Mouse (Mus musculus) macrophage (primary cell): ENCODE measurements around the gene Sbk2. TPM values are rescaled to one million over a fixed set of nuclear protein-coding genes. Genes with fewer than 3 reads are reported as not detected.

ENCODE experiments used
- H3K27ac ChIP-seq: fragments of 350-480 bp; formaldehyde crosslinking; 2 replicates; pipeline ENCODE4 v1.9.0; 2021
- H3K36me3 ChIP-seq: fragments of 350-480 bp; formaldehyde crosslinking; 2 replicates; pipeline ENCODE4 v1.9.0; 2021; ENCODE audit errors: inconsistent target
- H3K4me3 ChIP-seq: fragments of 350-480 bp; formaldehyde crosslinking; 2 replicates; pipeline ENCODE4 v1.9.0; 2021; ENCODE audit errors: inconsistent target
- H3K79me2 ChIP-seq: fragments of 350-480 bp; formaldehyde crosslinking; 2 replicates; pipeline ENCODE4 v1.9.0; 2021; ENCODE audit errors: inconsistent target
- WGBS: methylation state at CpG from one replicate; pipeline ENCODE4 v1.1.7; 2026; ENCODE audit warnings: inconsistent platforms; ENCODE audit not compliant: missing documents; 5-methylcytosine and 5-hydroxymethylcytosine counted together
- polyA plus RNA-seq: library from polyadenylated mRNA; stranded (reverse); fragments of 250-400 nt; gene quantifications from 3 replicates; pipeline ENCODE4 v1.2.4, GENCODE M21; 2018; ENCODE audit warnings: inconsistent platforms

The Sbk2 gene
- polyA plus RNA-seq, 1 experiment from 2014 or later, result 1.1 TPM

DNA sequence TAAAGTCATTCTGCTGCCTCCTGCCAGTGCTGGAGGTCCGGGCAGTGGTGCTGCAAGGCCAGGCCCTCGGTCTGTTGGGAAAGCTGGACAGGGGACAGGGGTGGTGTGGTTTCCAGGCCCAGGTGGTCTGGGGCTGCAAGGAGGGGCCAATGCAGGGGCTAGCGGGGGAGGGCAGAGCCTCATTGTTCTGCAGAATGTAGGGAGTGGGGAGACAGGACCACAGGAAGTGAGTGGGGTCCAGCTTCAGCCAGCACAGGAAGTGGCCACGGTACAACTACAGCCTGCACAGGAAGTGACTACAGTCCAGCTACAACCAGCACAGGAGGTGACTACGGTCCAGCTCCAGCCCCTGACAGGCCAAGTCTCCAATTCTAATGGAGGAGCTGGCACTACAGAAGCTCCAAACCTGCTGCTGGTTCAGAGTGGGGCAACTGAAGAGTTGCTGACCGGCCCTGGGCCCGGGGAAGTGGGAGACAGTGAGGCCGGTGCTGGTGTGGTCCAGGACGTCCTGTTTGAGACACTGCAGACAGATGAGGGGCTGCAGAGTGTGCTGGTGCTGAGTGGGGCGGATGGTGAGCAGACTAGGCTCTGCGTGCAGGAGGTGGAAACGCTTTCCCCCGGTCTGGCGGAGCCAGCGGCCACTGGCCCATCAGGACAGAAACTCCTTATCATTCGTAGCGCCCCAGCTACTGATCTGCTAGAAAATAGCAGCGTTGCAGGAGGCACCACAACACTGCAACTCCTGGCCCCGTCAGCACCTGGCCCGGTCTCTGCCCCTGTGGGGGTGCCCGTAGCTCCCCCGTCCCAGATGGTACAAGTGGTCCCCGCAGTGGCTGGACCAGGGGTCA is 43.0 kb downstream of the Sbk2 start:
- H3K36me3 ChIP-seq, result peaks cover 20% of the 10 kb centered on the region; the same call in 1 of the 2 replicates
- peaks cover 22% of the 10 kb centered on the region for H3K79me2 ChIP-seq
- no peak overlapping the region for H3K27ac ChIP-seq
- no peak overlapping the region for H3K4me3 ChIP-seq
- 59% methylated on average over 23 of the region's 23 CpGs for whole genome bisulfite sequencing

- H3K36me3 ChIP-seq, result peaks cover 20% of the 10 kb centered on the region; the same call in 1 of the 2 replicates
- H3K4me3 ChIP-seq, result no peak overlapping the region
- peaks cover 29% of the 10 kb centered on the region for H3K79me2 ChIP-seq
- 97% methylated on average over 17 of the region's 19 CpGs for WGBS
- no peak overlapping the region for H3K27ac ChIP-seq
These were observed 43.7 kb downstream of the Sbk2 start for GRCm38 (mm10) chr7:4920496-4920895.

- Histone ChIP-seq H3K27ac (no peak overlapping the region), H3K4me3 (no peak overlapping the region), H3K36me3 (peaks cover 20% of the 10 kb centered on the region; the same call in 1 of the 2 replicates), H3K79me2 (peaks cover 30% of the 10 kb centered on the region)
- WGBS, result 93% methylated on average over 21 of the region's 21 CpGs
These were observed 44.2 kb downstream of the Sbk2 start for GRCm38 (mm10) chr7:4919971-4920370.

DNA sequence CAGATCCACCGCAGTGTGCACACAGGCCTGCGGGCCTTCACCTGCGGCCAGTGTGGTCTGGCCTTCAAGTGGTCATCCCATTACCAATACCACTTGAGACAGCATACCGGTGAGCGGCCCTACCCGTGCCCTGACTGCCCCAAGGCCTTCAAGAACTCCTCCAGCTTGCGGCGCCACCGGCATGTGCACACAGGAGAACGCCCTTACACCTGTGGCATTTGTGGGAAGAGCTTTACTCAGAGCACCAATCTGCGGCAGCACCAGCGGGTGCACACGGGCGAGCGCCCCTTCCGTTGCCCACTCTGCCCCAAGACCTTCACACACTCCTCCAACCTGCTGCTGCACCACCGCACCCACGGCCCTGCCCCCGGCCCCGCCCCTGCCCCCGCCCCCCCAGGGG is 45.1 kb downstream of the Sbk2 start:
- peaks cover 20% of the 10 kb centered on the region; the same call in 1 of the 2 replicates for H3K36me3 ChIP-seq
- 96% methylated on average over 18 of the region's 21 CpGs for WGBS
- peaks cover 30% of the 10 kb centered on the region for H3K79me2 ChIP-seq
- no peak overlapping the region for H3K27ac ChIP-seq
- no peak overlapping the region for H3K4me3 ChIP-seq

DNA sequence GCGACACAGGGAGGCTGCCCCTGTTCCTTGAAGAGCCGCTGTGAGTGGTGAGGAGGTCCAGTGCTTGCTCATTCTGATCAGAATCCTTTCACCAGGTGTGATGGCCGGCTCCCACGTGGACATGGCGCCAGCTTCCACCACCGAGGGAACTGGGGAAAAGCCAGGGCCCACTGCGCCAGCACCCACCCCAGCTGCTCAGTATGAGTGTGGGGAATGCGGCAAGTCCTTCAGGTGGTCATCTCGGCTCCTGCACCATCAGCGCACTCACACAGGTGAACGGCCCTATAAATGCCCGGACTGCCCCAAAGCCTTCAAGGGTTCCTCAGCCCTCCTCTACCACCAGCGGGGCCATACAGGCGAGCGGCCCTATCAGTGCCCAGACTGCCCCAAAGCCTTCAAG is 45.5 kb downstream of the Sbk2 start:
- H3K4me3 ChIP-seq, result no peak overlapping the region
- H3K36me3 ChIP-seq, result peaks cover 20% of the 10 kb centered on the region; the same call in 1 of the 2 replicates
- peaks cover 30% of the 10 kb centered on the region for H3K79me2 ChIP-seq
- WGBS, result 91% methylated on average over 15 of the region's 15 CpGs
- H3K27ac ChIP-seq, result no peak overlapping the region

DNA sequence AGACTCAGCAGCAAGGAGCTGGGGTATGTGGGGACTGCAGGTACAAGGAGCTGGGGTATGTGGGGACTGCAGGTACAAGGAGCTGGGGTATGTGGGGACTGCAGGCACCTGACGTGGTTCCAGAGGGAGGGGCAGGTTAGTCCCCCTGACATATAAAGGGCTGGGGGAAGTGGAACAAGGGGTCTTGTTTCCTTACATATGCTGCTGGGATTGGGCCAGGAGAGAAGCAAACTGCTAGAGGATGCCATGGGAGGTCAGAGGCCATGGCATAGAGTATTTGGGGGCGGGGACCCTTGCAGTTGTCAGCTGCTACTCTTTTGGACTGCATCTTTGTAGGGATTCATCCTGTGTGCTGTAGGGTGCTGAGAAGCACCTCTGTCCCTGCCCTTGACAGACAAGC is 46.7 kb downstream of the Sbk2 start:
- WGBS, result 93% methylated on average over 2 of the region's 2 CpGs
- H3K79me2 ChIP-seq, result peaks cover 30% of the 10 kb centered on the region
- H3K36me3 ChIP-seq, result peaks cover 20% of the 10 kb centered on the region; the same call in 1 of the 2 replicates
- H3K27ac ChIP-seq, result no peak overlapping the region
- H3K4me3 ChIP-seq, result no peak overlapping the region

DNA sequence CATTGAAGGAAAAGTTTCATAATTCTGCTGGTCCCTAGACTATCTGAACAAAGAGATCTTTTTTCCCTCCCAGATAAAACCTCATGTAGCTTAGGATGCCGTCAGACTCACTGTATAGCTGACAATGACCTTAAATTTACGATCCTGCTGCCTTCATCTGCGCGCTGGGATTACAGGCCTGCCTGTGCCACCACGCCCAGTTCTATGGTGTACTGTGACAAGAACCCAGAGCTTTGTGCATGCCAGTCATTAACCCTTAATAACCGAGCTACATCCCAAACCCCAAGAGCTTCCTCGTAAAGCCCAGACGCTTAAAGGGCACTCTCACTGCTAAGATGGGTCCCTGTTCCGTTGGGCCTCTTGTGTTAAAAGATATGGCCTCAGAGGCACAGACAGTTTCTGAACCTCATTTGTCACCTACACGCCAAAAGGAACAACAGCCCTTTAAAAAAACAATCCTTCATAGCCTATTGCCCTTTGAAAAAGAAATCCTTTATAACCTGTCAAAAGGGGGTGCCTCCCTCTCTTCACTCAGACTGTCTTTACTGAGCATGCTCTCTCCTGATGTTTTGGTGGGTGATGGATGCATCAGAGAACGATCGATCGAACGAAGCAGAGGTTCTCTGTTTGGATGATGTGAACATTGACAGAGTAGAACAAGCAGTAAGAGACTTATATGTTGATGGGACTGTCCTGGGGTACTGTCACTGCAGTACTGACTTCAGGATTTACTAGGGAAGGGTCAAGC is 48.4 kb downstream of the Sbk2 start:
- Histone ChIP-seq H3K27ac (peak overlapping the region; percentile 73), H3K4me3 (peak overlapping the region; percentile 72), H3K79me2 (peaks cover 30% of the 10 kb centered on the region), H3K36me3 (peaks cover 20% of the 10 kb centered on the region; the same call in 1 of the 2 replicates)
- WGBS, result 20% methylated on average over 14 of the region's 14 CpGs

DNA sequence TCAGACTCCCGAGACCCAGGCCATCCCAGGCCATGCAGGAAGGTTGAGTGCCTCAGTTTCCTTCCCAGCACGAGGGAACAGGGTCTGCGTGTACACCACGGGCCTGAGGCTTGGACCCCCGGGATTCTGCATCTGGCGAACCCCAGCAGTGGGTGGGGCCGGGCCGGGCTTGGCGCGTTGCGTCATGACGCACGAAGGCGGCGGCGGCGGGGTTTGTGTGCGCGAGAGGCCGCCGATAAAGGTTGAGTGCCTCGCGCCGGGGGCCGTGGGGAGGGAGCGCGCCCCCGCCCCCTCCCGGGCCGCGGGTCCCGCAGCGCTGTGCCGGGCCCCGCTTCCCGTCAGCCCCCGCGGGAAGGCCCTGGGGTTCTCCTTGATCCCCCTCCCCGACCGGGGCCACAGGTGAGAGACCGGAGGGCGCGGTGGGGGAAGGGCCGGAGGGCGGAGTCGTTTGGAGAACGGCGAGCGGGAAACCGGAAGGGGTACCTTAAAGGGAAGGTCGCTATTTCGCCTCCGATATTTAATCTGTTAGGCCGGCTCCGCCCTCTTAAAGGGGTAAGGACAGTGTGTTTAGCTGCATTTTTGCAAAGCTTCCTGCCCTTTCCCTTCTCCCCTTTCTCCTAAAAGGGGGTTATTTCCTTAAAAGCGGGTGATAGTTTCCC is 49.1 kb downstream of the Sbk2 start, which contains the start of gene Zfp628:
TSS of gene Zfp628 (plus strand) at position 211 of the 659 bp plus-strand sequence.
- Histone ChIP-seq H3K27ac (peak within 1 kb of the TSS; percentile 73), H3K4me3 (peak within 1 kb of the TSS; percentile 81), H3K36me3 (peaks cover 19% of the 10 kb centered on the region; the same call in 1 of the 2 replicates), H3K79me2 (peaks cover 30% of the 10 kb centered on the region)
- WGBS, result 1% methylated on average over 56 of the region's 56 CpGs

- no peaks in the 10 kb centered on the region for H3K36me3 ChIP-seq
- H3K79me2 ChIP-seq, result peaks cover 18% of the 10 kb centered on the region
- H3K27ac ChIP-seq, result no peak overlapping the region
- no peak overlapping the region for H3K4me3 ChIP-seq
- 85% methylated on average over 5 of the region's 5 CpGs for WGBS
These were observed 52.0 kb downstream of the Sbk2 start for GRCm38 (mm10) chr7:4912248-4912647.

- H3K27ac ChIP-seq, result no peak overlapping the region
- no peaks in the 10 kb centered on the region for H3K36me3 ChIP-seq
- H3K4me3 ChIP-seq, result no peak overlapping the region
- WGBS, result 52% methylated on average over 9 of the region's 9 CpGs
- H3K79me2 ChIP-seq, result peaks cover 11% of the 10 kb centered on the region
These were observed 52.6 kb downstream of the Sbk2 start for GRCm38 (mm10) chr7:4911561-4911960.

DNA sequence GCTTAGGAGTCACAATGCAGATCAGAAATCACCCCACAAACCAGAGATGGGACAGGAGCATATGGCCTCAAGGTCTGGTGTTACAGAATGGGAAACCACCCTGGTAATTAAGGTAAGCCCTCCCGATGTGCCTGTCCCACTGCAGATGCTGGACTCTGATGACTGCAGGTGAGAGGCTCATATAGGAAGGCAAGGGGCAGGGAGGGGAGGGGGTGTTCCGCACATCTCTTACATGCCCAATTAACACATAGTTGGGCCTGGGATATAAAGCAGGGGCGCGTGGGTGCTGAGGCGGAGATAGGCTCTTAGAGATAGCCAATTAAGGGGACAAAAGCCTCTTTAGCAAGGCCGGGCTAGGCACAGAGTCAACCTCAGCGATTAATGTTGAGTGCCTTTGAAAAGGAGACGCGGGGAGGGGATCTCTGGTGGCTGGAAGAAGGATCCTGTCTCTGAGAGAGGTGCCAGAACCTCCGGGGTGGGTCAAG is 57.7 kb downstream of the Sbk2 start, which contains the start of gene Gm36210:
TSS of gene Gm36210 (minus strand) at position 51 of the 485 bp plus-strand sequence.
- WGBS, result 90% methylated on average over 10 of the region's 10 CpGs
- Histone ChIP-seq H3K27ac (no peak within 1 kb of the TSS), H3K79me2 (no peaks in the 10 kb centered on the region), H3K36me3 (no peaks in the 10 kb centered on the region), H3K4me3 (no peak within 1 kb of the TSS)

GRCm38 (mm10) chr7:4902404-4902803 is 61.8 kb downstream of the Sbk2 start:
- Histone ChIP-seq H3K36me3 (no peaks in the 10 kb centered on the region), H3K27ac (no peak overlapping the region), H3K4me3 (no peak overlapping the region), H3K79me2 (no peaks in the 10 kb centered on the region)
- 93% methylated on average over 9 of the region's 9 CpGs for WGBS

GRCm38 (mm10) chr7:4901171-4901570 is 63.0 kb downstream of the Sbk2 start:
- H3K36me3 ChIP-seq, result no peaks in the 10 kb centered on the region
- 68% methylated on average over 4 of the region's 8 CpGs for WGBS
- H3K27ac ChIP-seq, result no peak overlapping the region
- H3K79me2 ChIP-seq, result no peaks in the 10 kb centered on the region
- H3K4me3 ChIP-seq, result no peak overlapping the region

GRCm38 (mm10) chr7:4900523-4900851 is 63.7 kb downstream of the Sbk2 start:
- no peaks in the 10 kb centered on the region for H3K36me3 ChIP-seq
- 34% methylated on average over 9 of the region's 11 CpGs for WGBS
- H3K4me3 ChIP-seq, result no peak overlapping the region
- H3K27ac ChIP-seq, result no peak overlapping the region
- H3K79me2 ChIP-seq, result no peaks in the 10 kb centered on the region
